Mouse (Mus musculus) Patski (cell line): ENCODE data around the gene Tll1. TPM values are rescaled to one million over a fixed set of nuclear protein-coding genes. Genes with fewer than 3 reads are reported as not detected.

Experiments used
- ATAC-seq: fragments of 100-300 bp; one replicate; pipeline ENCODE4 v1.8.0; 2021
- CTCF ChIA-PET: fragments of 350-600 bp; sonication (Branson Sonifier 250); formaldehyde crosslinking; loops from one replicate; lab custom pipeline; 2022; ENCODE audit warnings: inconsistent platforms; lab: Charles Lee
- POLR2A ChIA-PET: fragments of 350-600 bp; sonication (Branson Sonifier 250); formaldehyde crosslinking; loops from one replicate; lab custom pipeline; 2022; ENCODE audit warnings: antibody characterized with exemption, inconsistent platforms; lab: Charles Lee
- DNase-seq: peaks from one replicate; pipeline ENCODE4 v3.0.0-alpha.2; 2011; ENCODE audit warnings: low read depth, low spot score
- H3K27me3 ChIP-seq: fragments of 371-371 bp; one replicate; pipeline ENCODE4 v1.5.1; 2021
- CTCF ChIP-seq: fragments of 100-300 bp; IDR thresholded peaks from one replicate; pipeline ENCODE4 v1.5.1; 2021
- in situ Hi-C: fragments of 300-500 bp; cut with MboI; formaldehyde crosslinking; loops from 3 replicates; pipeline ENCODE4 v1.11.1; 2018; ENCODE audit warnings: low pct_unique_long_range_greater_than_20kb, mixed read lengths
- polyA plus RNA-seq: library from polyadenylated mRNA; unstranded; gene quantifications from one replicate; pipeline ENCODE4 v1.2.3, GENCODE M21; 2021

Tll1 gene
- polyA plus RNA-seq, 1 experiment from 2014 or later, result 0.12 TPM

DNA sequence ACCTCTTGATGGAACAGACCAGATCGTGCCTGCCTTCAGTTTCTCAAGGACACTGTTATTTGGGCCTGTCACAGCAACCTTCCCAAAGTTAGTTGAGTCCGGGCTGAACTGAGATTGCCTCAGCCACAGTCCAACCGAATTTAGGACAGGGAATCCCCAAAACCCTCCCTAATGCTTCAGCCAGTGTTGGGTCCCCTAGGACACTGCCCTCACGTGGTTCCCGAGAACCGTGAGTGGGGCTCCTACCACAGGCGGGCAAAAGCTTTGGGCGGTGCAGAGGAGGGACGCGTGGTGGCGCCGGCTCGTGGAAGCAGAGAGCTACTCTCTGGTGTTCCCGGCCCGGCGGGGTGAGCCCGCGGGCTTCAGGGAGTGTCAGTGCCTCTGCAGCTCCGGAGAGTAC lies 1.9 kb downstream of the Tll1 start:
- peaks cover 5% of the 10 kb centered on the region for H3K27me3 ChIP-seq
- ATAC-seq (no peak), DNase-seq (no peak)
- POLR2A ChIA-PET, result no interaction called here
- CTCF ChIA-PET, result no interaction called here
- TF ChIP-seq CTCF, result no peak
- in situ Hi-C loops, result loop anchor here (10.0 to 25.0 kb wide), 2 partner anchors 179 to 733 kb away; partner anchors contain the start of gene Tmem192

- no peaks in the 10 kb centered on the region for H3K27me3 ChIP-seq
- ATAC-seq (no peak), DNase-seq (no peak)
- POLR2A ChIA-PET, result no interaction called here
- TF ChIP-seq CTCF, result no peak
- CTCF ChIA-PET, result no interaction called here
- in situ Hi-C loops, result no loop called here
Observed at GRCm38 (mm10) chr8:64198326-64198725, 7.7 kb downstream of the Tll1 start.

- DNase-seq (no peak), ATAC-seq (no peak)
- ChIA-PET CTCF (interaction anchor here (0.9 kb wide), 1 partner anchor 86 kb away, joined by 3 read pairs; no protein-coding TSS in a partner anchor), POLR2A (no interaction called here)
- in situ Hi-C loops, result no loop called here
- no peaks in the 10 kb centered on the region for H3K27me3 ChIP-seq
- TF ChIP-seq CTCF, result no peak
Observed at GRCm38 (mm10) chr8:64193421-64193820, 12.7 kb downstream of the Tll1 start.

DNA sequence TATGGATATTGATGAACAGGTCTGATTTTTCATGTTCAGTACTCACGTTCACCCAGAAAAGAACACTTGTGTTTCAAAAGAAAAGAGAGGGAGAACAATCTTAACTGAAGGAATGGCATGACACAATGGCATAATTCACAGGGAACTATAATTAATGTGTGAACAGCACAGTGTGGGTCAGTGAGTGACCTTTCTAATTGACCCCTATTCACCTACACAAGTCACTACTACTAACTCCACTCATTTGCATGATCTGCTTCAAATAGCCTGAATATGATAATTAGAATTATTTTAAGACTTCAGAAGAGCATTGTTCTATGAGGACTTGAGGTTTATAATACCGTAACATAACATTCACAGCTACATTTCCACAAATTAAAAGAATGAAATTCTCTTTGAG lies 18.2 kb downstream of the Tll1 start:
- DNase-seq (no peak), ATAC-seq (no peak)
- in situ Hi-C loops, result no loop called here
- H3K27me3 ChIP-seq, result no peaks in the 10 kb centered on the region
- TF ChIP-seq CTCF, result no peak
- ChIA-PET POLR2A (no interaction called here), CTCF (no interaction called here)

DNA sequence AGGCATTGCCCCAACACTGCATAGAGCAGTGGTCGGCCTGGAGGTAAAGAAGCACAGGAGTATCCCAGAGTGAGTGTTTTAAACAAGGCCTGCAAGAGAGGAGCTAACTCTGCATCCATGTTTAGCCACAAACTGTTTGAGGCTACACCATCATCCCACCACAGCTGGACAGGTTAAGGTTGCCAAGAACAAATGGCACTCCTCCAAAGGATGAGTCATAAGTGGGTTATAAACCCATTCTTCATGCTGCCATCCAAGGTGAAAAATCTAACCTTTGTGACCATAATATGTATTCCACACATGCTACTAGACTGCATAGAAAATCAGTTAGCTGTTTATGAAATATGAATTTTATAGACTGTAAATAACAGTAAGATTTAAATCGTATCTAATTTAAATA lies 29.1 kb downstream of the Tll1 start:
- TF ChIP-seq CTCF, result no peak
- in situ Hi-C loops, result no loop called here
- DNase-seq (no peak), ATAC-seq (no peak)
- peaks cover 3% of the 10 kb centered on the region for H3K27me3 ChIP-seq
- CTCF ChIA-PET, result no interaction called here
- POLR2A ChIA-PET, result no interaction called here

GRCm38 (mm10) chr8:64174916-64175315 lies 31.2 kb downstream of the Tll1 start:
- CTCF ChIA-PET, result interaction anchor here (1.0 to 1.4 kb wide), 2 partner anchors 11 to 37 kb away, joined by 3 read pairs; no protein-coding TSS in a partner anchor
- H3K27me3 ChIP-seq, result no peaks in the 10 kb centered on the region
- ATAC-seq, result no peak
- POLR2A ChIA-PET, result no interaction called here
- in situ Hi-C loops, result no loop called here
- no peak for DNase-seq
- TF ChIP-seq CTCF, result no peak

GRCm38 (mm10) chr8:64173759-64174158 lies 32.3 kb downstream of the Tll1 start:
- TF ChIP-seq CTCF, result no peak
- H3K27me3 ChIP-seq, result no peaks in the 10 kb centered on the region
- CTCF ChIA-PET, result no interaction called here
- ATAC-seq (no peak), DNase-seq (no peak)
- POLR2A ChIA-PET, result no interaction called here
- in situ Hi-C loops, result no loop called here

- in situ Hi-C loops, result no loop called here
- H3K27me3 ChIP-seq, result no peaks in the 10 kb centered on the region
- DNase-seq (no peak), ATAC-seq (no peak)
- POLR2A ChIA-PET, result no interaction called here
- CTCF ChIA-PET, result interaction anchor here (1.3 to 1.9 kb wide), 2 partner anchors 11 to 27 kb away, joined by 4 to 6 read pairs; no protein-coding TSS in a partner anchor
- TF ChIP-seq CTCF, result no peak
Observed at GRCm38 (mm10) chr8:64152899-64153891, 52.9 kb downstream of the Tll1 start.

GRCm38 (mm10) chr8:64152216-64152804 lies 53.8 kb downstream of the Tll1 start:
- CTCF ChIA-PET, result no interaction called here

DNA sequence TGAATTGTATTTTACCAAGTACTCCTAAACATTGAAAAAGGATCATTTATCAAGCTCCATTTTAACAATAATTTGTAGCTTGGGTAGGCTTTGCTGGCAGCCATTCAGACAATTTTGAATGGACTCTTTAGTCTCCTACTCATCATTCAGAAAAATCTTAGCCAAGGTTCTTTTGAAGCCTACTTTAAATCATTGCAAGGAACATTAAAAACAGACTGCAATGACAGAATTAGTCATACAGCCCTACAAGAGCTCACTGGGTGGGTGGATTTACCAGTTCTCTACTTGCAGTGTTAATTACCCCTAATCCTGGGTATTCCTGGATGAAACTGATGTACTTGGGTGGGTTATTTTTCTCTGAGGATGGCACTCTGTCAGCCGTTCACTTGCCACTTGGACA lies 69.5 kb downstream of the Tll1 start:
- no peaks in the 10 kb centered on the region for H3K27me3 ChIP-seq
- ChIA-PET POLR2A (interaction anchor here (0.6 kb wide), 1 partner anchor 413 kb away, joined by 3 read pairs; no protein-coding TSS in a partner anchor), CTCF (no interaction called here)
- no peak for TF ChIP-seq CTCF
- no peak for ATAC-seq
- in situ Hi-C loops, result no loop called here
- no peak for DNase-seq

More at GRCm38 (mm10) chr8:64152216-64152804, 53.8 kb downstream of the Tll1 start:
- in situ Hi-C loops, result no loop called here
- ATAC-seq (no peak), DNase-seq (no peak)
- no peak for TF ChIP-seq CTCF
- POLR2A ChIA-PET, result no interaction called here
- H3K27me3 ChIP-seq, result no peaks in the 10 kb centered on the region
